In genomic region chr17:12780125-12780524, GRCm38 (mm10) we compare ENCODE assay signal across 9 mouse cellular contexts. TPM values are rescaled to one million over a fixed set of nuclear protein-coding genes. Genes with fewer than 3 reads are reported as not detected.
DNase-seq lines count a peak whose midpoint lies in the region; ATAC-seq lines count a peak whose summit lies in the region.
"Had no signal": no experiment of that assay in that cellular context is flagged by ENCODE, and none has a peak within 500 bp of the region (broad histone marks: within the 10 kb centered on the region; RNA-seq: fewer than 3 reads in every experiment).

No protein-coding gene starts in this region.

- ATAC-seq in heart, embryonic 12.5 days (ENCODE audit: insufficient number of reproducible peaks, low FRiP score): peak; percentile 80
- no peak for ATAC-seq in neural tube, embryonic 13.5 days (ENCODE audit: low read depth)
- peak; percentile 26; the same call in 1 of the 2 replicates for ATAC-seq in limb, embryonic 13.5 days (ENCODE audit: low FRiP score, low read depth)
- no peak for ATAC-seq in megakaryocyte, adult 5-6 weeks (ENCODE audit: poor library complexity, severe bottlenecking)
- ATAC-seq: hindbrain, embryonic 16.5 days had no signal

- 0 out of 2 replicates have a peak overlapping the region, but pooled peaks have one; percentile 3 for H3K9ac ChIP-seq in heart, embryonic 12.5 days
- H3K9ac ChIP-seq in neural tube, embryonic 13.5 days: no peak overlapping the region
- 0 out of 2 replicates have a peak overlapping the region, but pooled peaks have one; percentile 36 for H3K9ac ChIP-seq in limb, embryonic 13.5 days

- H3K27ac ChIP-seq in heart, embryonic 12.5 days (ENCODE audit: poor library complexity, severe bottlenecking): peak overlapping the region; percentile 95
- peak overlapping the region; percentile 28 for H3K27ac ChIP-seq in neural tube, embryonic 13.5 days (replicated peaks)
- peak overlapping the region; percentile 93 for H3K27ac ChIP-seq in limb, embryonic 13.5 days

- intact Hi-C loops in heart, postnatal 25 days (cut with DNase I): no loop called here

- H3K27me3 ChIP-seq in heart, embryonic 12.5 days (replicated peaks): no peaks in the 10 kb centered on the region
- H3K27me3 ChIP-seq in neural tube, embryonic 13.5 days: no peaks in the 10 kb centered on the region
- H3K27me3 ChIP-seq in limb, embryonic 13.5 days: no peaks in the 10 kb centered on the region

- H3K4me2 ChIP-seq in heart, embryonic 12.5 days: peak overlapping the region; percentile 20; the same call in 1 of the 2 replicates
- no peak overlapping the region for H3K4me2 ChIP-seq in neural tube, embryonic 13.5 days
- peak overlapping the region; percentile 58 for H3K4me2 ChIP-seq in limb, embryonic 13.5 days (replicated peaks)

- H3K4me1 ChIP-seq in heart, embryonic 12.5 days (replicated peaks): peaks cover 66% of the 10 kb centered on the region
- H3K4me1 ChIP-seq in neural tube, embryonic 13.5 days (replicated peaks): peaks cover 11% of the 10 kb centered on the region
- peaks cover 53% of the 10 kb centered on the region for H3K4me1 ChIP-seq in limb, embryonic 13.5 days

- 7% methylated on average over 8 of the region's 8 CpGs for WGBS in heart, embryonic 12.5 days
- 62% methylated on average over 8 of the region's 8 CpGs for WGBS in neural tube, embryonic 13.5 days
- WGBS in limb, embryonic 13.5 days: 7% methylated on average over 8 of the region's 8 CpGs

- H3K36me3 ChIP-seq in heart, embryonic 12.5 days: peaks cover 36% of the 10 kb centered on the region
- H3K36me3 ChIP-seq in neural tube, embryonic 13.5 days: no peaks in the 10 kb centered on the region
- H3K36me3 ChIP-seq in limb, embryonic 13.5 days: peaks cover 21% of the 10 kb centered on the region

- no peak overlapping the region for H3K4me3 ChIP-seq in heart, embryonic 12.5 days
- no peak overlapping the region for H3K4me3 ChIP-seq in neural tube, embryonic 13.5 days
- no peak overlapping the region for H3K4me3 ChIP-seq in limb, embryonic 13.5 days

- no peaks in the 10 kb centered on the region for H3K9me3 ChIP-seq in heart, embryonic 12.5 days (replicated peaks)
- no peaks in the 10 kb centered on the region for H3K9me3 ChIP-seq in neural tube, embryonic 13.5 days
- H3K9me3 ChIP-seq in limb, embryonic 13.5 days: no peaks in the 10 kb centered on the region

- no peak for DNase-seq in heart, postnatal 25 days (ENCODE audit: low spot score)
- DNase-seq in neural tube, embryonic 10.5 days (ENCODE audit: extremely low spot score, low spot score): no peak
- no peak for DNase-seq in thymus, postnatal 14 days
- DNase-seq in urinary bladder, adult 2 months (ENCODE audit: low spot score): no peak

RNA-seq across cellular contexts. Expression of gene Igf2r, which starts 10.7 kb away (rescaled TPM):
- 293 and 312 TPM in 2 replicates for polyA plus RNA-seq in heart, embryonic 12.5 days (2016; fragmentation: Nextera tagmentation; extraction: Ambion mirVana)
- total RNA-seq in heart, postnatal 25 days (2021): 100 to 1,000 TPM in 1 of 2 experiments, 10 to 100 TPM in 1; 99.0 to 108 TPM
- polyA plus RNA-seq in neural tube, embryonic 13.5 days (2015; fragmentation: Nextera tagmentation; extraction: Ambion mirVana): 11.5 and 13.4 TPM in 2 replicates
- 48.7 and 51.5 TPM in 2 replicates for polyA plus RNA-seq in limb, embryonic 13.5 days (2015; fragmentation: Nextera tagmentation; extraction: Ambion mirVana)
- total RNA-seq in megakaryocyte, adult 5-6 weeks (2015): 0.69 and 1.9 TPM in 2 replicates
- 3.7 and 5.7 TPM in 2 replicates for total RNA-seq in megakaryocyte, adult 5-6 weeks (2017)
- polyA plus RNA-seq in urinary bladder, adult 2 months (2012; rRNA removed): 35.4 and 51.7 TPM in 2 replicates

Comparison
In these comparisons a context has a peak if more than half of its experiments do, and no peak if none do; other contexts are left out.
1. ATAC-seq: peak in heart, embryonic 12.5 days (single experiment) and limb, embryonic 13.5 days (single experiment); none in neural tube, embryonic 13.5 days (single experiment) and megakaryocyte, adult 5-6 weeks (single experiment).
2. H3K27ac ChIP-seq: peak in every context shown above with its lines; median percentile 95 in heart, embryonic 12.5 days; 93 in limb, embryonic 13.5 days; 28 in neural tube, embryonic 13.5 days.